Mouse (Mus musculus) liver, embryonic 14.5 days (tissue): ENCODE results near the gene Gm9913.

Experiments used
- CTCF ChIP-seq: IDR thresholded peaks from 2 replicates; pipeline ENCODE4 v1.5.1; 2016; ENCODE audit warnings: antibody characterized with exemption, low read depth, control low read depth
- EP300 ChIP-seq: IDR thresholded peaks from 2 replicates; pipeline ENCODE4 v1.6.1; 2016; ENCODE audit warnings: antibody characterized with exemption, low read depth

- TF ChIP-seq CTCF (no peak), EP300 (no peak)
Observed at GRCm38 (mm10) chr2:125501526-125501925, 3.4 kb upstream of the Gm9913 start.
